ENCODE assay signal across 9 mouse cellular contexts in the genomic region with DNA sequence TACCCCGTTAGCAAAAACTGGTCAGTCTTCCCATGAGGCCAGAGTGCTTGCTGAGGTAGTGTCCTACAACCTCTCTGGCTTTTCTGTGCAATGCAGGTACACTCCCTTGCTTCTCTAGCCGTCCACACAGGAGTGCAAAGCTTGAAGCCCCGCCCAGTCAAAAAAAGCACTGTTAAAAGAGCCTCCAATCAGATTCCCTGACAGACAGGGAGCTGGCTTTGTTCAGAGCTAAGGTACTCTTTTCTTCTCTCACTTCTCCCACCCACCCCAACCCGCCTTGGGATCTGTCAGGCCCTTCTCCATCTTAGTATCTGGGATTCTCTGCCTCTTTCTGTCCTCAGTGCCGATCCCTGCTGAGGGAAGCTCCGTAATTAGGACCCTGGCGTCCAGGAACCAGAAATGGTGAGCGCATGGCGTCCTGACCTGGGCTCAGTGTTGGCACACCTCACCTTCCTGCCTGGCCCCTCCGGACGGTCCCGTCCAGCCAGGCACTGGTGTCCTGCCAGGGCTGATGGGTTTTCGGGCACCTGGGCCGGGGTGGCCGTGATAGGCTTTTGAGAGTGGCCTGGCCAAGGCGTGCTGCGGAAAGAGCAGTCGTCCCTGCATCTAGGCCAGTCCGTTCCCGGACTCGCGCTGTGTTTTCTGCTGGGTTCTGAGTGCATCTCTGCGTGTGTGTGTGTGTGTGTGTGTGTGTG. TPM values are rescaled to one million over a fixed set of nuclear protein-coding genes. Genes with fewer than 3 reads are reported as not detected.
DNase-seq lines count a peak whose midpoint lies in the region; ATAC-seq lines count a peak whose summit lies in the region.
"Had no signal": no experiment of that assay in that cellular context is flagged by ENCODE, and none has a peak within 500 bp of the region (broad histone marks: within the 10 kb centered on the region; RNA-seq: fewer than 3 reads in every experiment).

No protein-coding gene starts in this region.

- H3K9me3 ChIP-seq in forebrain, embryonic 13.5 days (replicated peaks), result no peaks in the 10 kb centered on the region
- no peaks in the 10 kb centered on the region for H3K9me3 ChIP-seq in midbrain, embryonic 12.5 days
- H3K9me3 ChIP-seq: G1E had no signal

- H3K9ac ChIP-seq in forebrain, embryonic 13.5 days, result peak overlapping the region; percentile 81
- H3K9ac ChIP-seq in midbrain, embryonic 12.5 days (replicated peaks), result peak overlapping the region; percentile 72

- H3K4me3 ChIP-seq in forebrain, embryonic 13.5 days, result peak overlapping the region; percentile 58
- peak overlapping the region; percentile 52 for H3K4me3 ChIP-seq in midbrain, embryonic 12.5 days

- no peaks in the 10 kb centered on the region for H3K27me3 ChIP-seq in forebrain, embryonic 13.5 days
- H3K27me3 ChIP-seq in midbrain, embryonic 12.5 days, result no peaks in the 10 kb centered on the region

- H3K27ac ChIP-seq in forebrain, embryonic 13.5 days, result no peak overlapping the region
- no peak overlapping the region for H3K27ac ChIP-seq in midbrain, embryonic 12.5 days (replicated peaks)

- DNase-seq in kidney, adult 18-20 months, result peak; percentile 8
- DNase-seq in kidney, adult 9 months, result no peak
- peak; percentile 39 for DNase-seq in cerebellum, adult 11 months
- DNase-seq in left cerebral cortex, postnatal 25 days (ENCODE audit: low spot score in 2 of 2), result peak; percentile 12 to 23
- no peak for DNase-seq in urinary bladder, postnatal 10 days (ENCODE audit: low spot score)
- no peak for DNase-seq in layer of hippocampus, adult 9-11 months

- WGBS in forebrain, embryonic 13.5 days, result 8% methylated on average over 23 of the region's 23 CpGs
- WGBS in midbrain, embryonic 12.5 days, result 13% methylated on average over 22 of the region's 23 CpGs

- H3K4me2 ChIP-seq in forebrain, embryonic 13.5 days, result peak overlapping the region; percentile 67
- H3K4me2 ChIP-seq in midbrain, embryonic 12.5 days (replicated peaks), result peak overlapping the region; percentile 66

- intact Hi-C loops in left cerebral cortex, postnatal 25 days (cut with DNase I), result no loop called here

- H3K36me3 ChIP-seq in forebrain, embryonic 13.5 days (ENCODE audit: poor library complexity, severe bottlenecking), result no peaks in the 10 kb centered on the region
- H3K36me3 ChIP-seq in midbrain, embryonic 12.5 days, result no peaks in the 10 kb centered on the region
- H3K36me3 ChIP-seq: G1E had no signal

- peaks cover 2% of the 10 kb centered on the region; the same call in 1 of the 2 replicates for H3K4me1 ChIP-seq in forebrain, embryonic 13.5 days
- H3K4me1 ChIP-seq in midbrain, embryonic 12.5 days, result no peaks in the 10 kb centered on the region

- peak; percentile 88 for ATAC-seq in forebrain, embryonic 13.5 days
- ATAC-seq in midbrain, embryonic 12.5 days (ENCODE audit: low FRiP score, low read depth), result peak; percentile 75

RNA-seq across cellular contexts. Expression of a gene that starts 30.3 kb away (rescaled TPM):
- polyA plus RNA-seq in forebrain, embryonic 13.5 days (2015; fragmentation: Nextera tagmentation; extraction: Ambion mirVana), result 2.7 and 3.2 TPM in 2 replicates
- 1 to 10 TPM; 4.7 to 4.8 TPM for total RNA-seq in left cerebral cortex, postnatal 25 days (2021)
- polyA plus RNA-seq in midbrain, embryonic 12.5 days (2016; fragmentation: Nextera tagmentation; extraction: Ambion mirVana), result 4.8 and 4.9 TPM in 2 replicates

Comparison
In these comparisons a context has a peak if more than half of its experiments do, and no peak if none do; other contexts are left out.
1. DNase-seq: peak in kidney, adult 18-20 months (single experiment), cerebellum, adult 11 months (single experiment) and left cerebral cortex, postnatal 25 days (2 of 2); none in kidney, adult 9 months (single experiment), urinary bladder, postnatal 10 days (single experiment) and layer of hippocampus, adult 9-11 months (single experiment).